9 mouse cellular contexts compared by ENCODE assay signal in the genomic region with DNA sequence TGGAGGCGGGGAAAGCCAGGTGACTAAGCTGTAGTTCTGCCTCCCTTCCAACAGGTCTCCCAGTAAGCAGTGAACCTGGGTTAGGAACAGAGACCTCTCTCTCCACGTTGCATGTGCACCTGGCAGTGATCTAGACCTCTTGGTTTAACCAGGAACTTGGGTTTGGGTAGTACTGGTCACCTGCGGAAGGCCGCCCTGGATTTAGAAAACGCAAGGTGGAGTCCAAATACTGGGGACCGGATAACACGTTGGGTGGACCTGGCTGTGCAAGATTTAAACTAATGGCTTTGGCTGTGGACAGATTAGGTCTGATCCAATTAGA. TPM values are rescaled to one million over a fixed set of nuclear protein-coding genes. Genes with fewer than 3 reads are reported as not detected.
DNase-seq lines count a peak whose midpoint lies in the region; ATAC-seq and TF ChIP-seq lines count a peak whose summit lies in the region.
"Had no signal": no experiment of that assay in that cellular context is flagged by ENCODE, and none has a peak within 500 bp of the region (broad histone marks: within the 10 kb centered on the region; RNA-seq: fewer than 3 reads in every experiment).

No protein-coding gene starts in this region.

- peak overlapping the region; percentile 62; the same call in 1 of the 2 replicates for H3K4me3 ChIP-seq in kidney, adult 2 months (ENCODE audit: insufficient read depth, low read depth, low read length)
- H3K4me3 ChIP-seq in embryonic facial prominence, embryonic 10.5 days = peak overlapping the region; percentile 78
- H3K4me3 ChIP-seq in hindbrain, embryonic 15.5 days = peak overlapping the region; percentile 90
- H3K4me3 ChIP-seq in midbrain, embryonic 14.5 days (replicated peaks; ENCODE audit: low read depth, low read length) = peak overlapping the region; percentile 79

- H3K27ac ChIP-seq in kidney, adult 2 months (ENCODE audit: insufficient read depth, low read depth, low read length) = no peak overlapping the region
- H3K27ac ChIP-seq in embryonic facial prominence, embryonic 10.5 days (replicated peaks) = no peak overlapping the region
- H3K27ac ChIP-seq in hindbrain, embryonic 15.5 days (replicated peaks) = peak overlapping the region; percentile 95
- peak overlapping the region; percentile 91 for H3K27ac ChIP-seq in midbrain, embryonic 14.5 days (replicated peaks; ENCODE audit: low read depth, low read length)
- H3K27ac ChIP-seq: macrophage had no signal

- peak overlapping the region; percentile 83 for H3K9ac ChIP-seq in hindbrain, embryonic 15.5 days
- peak overlapping the region; percentile 85 for H3K9ac ChIP-seq in midbrain, embryonic 14.5 days (replicated peaks; ENCODE audit: low read length)

- 31% methylated on average over 7 of the region's 7 CpGs for WGBS in kidney, adult 2 months
- 25% methylated on average over 7 of the region's 7 CpGs for WGBS in embryonic facial prominence, embryonic 10.5 days
- WGBS in hindbrain, embryonic 15.5 days = 21% methylated on average over 7 of the region's 7 CpGs
- 19% methylated on average over 7 of the region's 7 CpGs for WGBS in midbrain, embryonic 14.5 days

- H3K9me3 ChIP-seq in embryonic facial prominence, embryonic 10.5 days = no peaks in the 10 kb centered on the region
- H3K9me3 ChIP-seq in hindbrain, embryonic 15.5 days = no peaks in the 10 kb centered on the region
- no peaks in the 10 kb centered on the region for H3K9me3 ChIP-seq in midbrain, embryonic 14.5 days (ENCODE audit: control insufficient read depth, low read length)

- H3K4me1 ChIP-seq in kidney, adult 2 months (ENCODE audit: control insufficient read depth, insufficient read depth, low read length) = no peaks in the 10 kb centered on the region
- H3K4me1 ChIP-seq in embryonic facial prominence, embryonic 10.5 days = peaks cover 27% of the 10 kb centered on the region
- H3K4me1 ChIP-seq in hindbrain, embryonic 15.5 days (replicated peaks) = peaks cover 39% of the 10 kb centered on the region
- peaks cover 29% of the 10 kb centered on the region for H3K4me1 ChIP-seq in midbrain, embryonic 14.5 days (ENCODE audit: control insufficient read depth, insufficient read depth, low read length)

- H3K4me2 ChIP-seq in hindbrain, embryonic 15.5 days = peak overlapping the region; percentile 66
- peak overlapping the region; percentile 94 for H3K4me2 ChIP-seq in midbrain, embryonic 14.5 days (ENCODE audit: low read length)

- no peaks in the 10 kb centered on the region for H3K36me3 ChIP-seq in kidney, adult 2 months (ENCODE audit: control insufficient read depth, insufficient read depth, low read length)
- peaks cover 28% of the 10 kb centered on the region for H3K36me3 ChIP-seq in embryonic facial prominence, embryonic 10.5 days (replicated peaks)
- peaks cover 2% of the 10 kb centered on the region for H3K36me3 ChIP-seq in hindbrain, embryonic 15.5 days
- peaks cover 28% of the 10 kb centered on the region for H3K36me3 ChIP-seq in midbrain, embryonic 14.5 days (ENCODE audit: control insufficient read depth, insufficient read depth, low read length)

- H3K27me3 ChIP-seq in kidney, adult 2 months (replicated peaks; ENCODE audit: control insufficient read depth, insufficient read depth, low read length) = no peaks in the 10 kb centered on the region
- peaks cover 62% of the 10 kb centered on the region for H3K27me3 ChIP-seq in embryonic facial prominence, embryonic 10.5 days (replicated peaks; ENCODE audit: low read depth, poor library complexity, severe bottlenecking)
- H3K27me3 ChIP-seq in hindbrain, embryonic 15.5 days = no peaks in the 10 kb centered on the region
- H3K27me3 ChIP-seq in midbrain, embryonic 14.5 days (ENCODE audit: control insufficient read depth, insufficient read depth, low read length) = no peaks in the 10 kb centered on the region

- ATAC-seq in hindbrain, embryonic 15.5 days (ENCODE audit: low FRiP score, low read depth) = no peak
- ATAC-seq in midbrain, embryonic 14.5 days (ENCODE audit: low FRiP score, low TSS enrichment) = no peak

- TF ChIP-seq CTCF in kidney, adult 2 months (conservative IDR thresholded peaks at IDR 0.05; ENCODE audit: insufficient read depth, insufficient read length, low read depth, low read length) = 0 out of 2 replicates have a peak, but pooled peaks have one; percentile 6

- no peak for DNase-seq in kidney, adult 2 months
- DNase-seq in kidney, postnatal 4 days = no peak
- peak; percentile 24 for DNase-seq in embryonic facial prominence, embryonic 10.5 days (ENCODE audit: low spot score)
- no peak for DNase-seq in midbrain, embryonic 14.5 days
- no peak for DNase-seq in adrenal gland, adult (ENCODE audit: inconsistent age in 2 of 2, low spot score in 1 of 2)
- no peak for DNase-seq in adrenal gland, adult 8-10 months
- DNase-seq in cerebellum, postnatal 25 days = no peak

- TF ChIP-seq POLR2A in kidney, adult 2 months (IDR thresholded peaks at IDR 0.05; ENCODE audit: low read depth, low read length) = no peak

RNA-seq across cellular contexts. Expression of gene Cspg5, which starts 0.9 kb away (rescaled TPM):
- 1.5 and 1.6 TPM in 2 replicates for polyA plus RNA-seq in kidney, adult 2 months (2012; rRNA removed)
- 2.1 and 2.3 TPM in 2 replicates for polyA plus RNA-seq in embryonic facial prominence, embryonic 10.5 days (2016; fragmentation: Nextera tagmentation; extraction: Ambion mirVana)
- 181 and 199 TPM in 2 replicates for polyA plus RNA-seq in hindbrain, embryonic 15.5 days (2015; fragmentation: Nextera tagmentation; extraction: Ambion mirVana)
- 105 and 178 TPM in 2 replicates for polyA plus RNA-seq in midbrain, embryonic 14.5 days (2014; fragmentation: Nextera tagmentation; extraction: Ambion mirVana)
- 10 to 100 TPM; 18.1 to 30.7 (median 25.3) TPM for total RNA-seq in adrenal gland, adult 8-10 months (2022)

Comparison
In these comparisons a context has a peak if more than half of its experiments do, and no peak if none do; other contexts are left out.
1. H3K27ac ChIP-seq: peak in hindbrain, embryonic 15.5 days (single experiment) and midbrain, embryonic 14.5 days (single experiment); none in kidney, adult 2 months (single experiment) and embryonic facial prominence, embryonic 10.5 days (single experiment).
2. RNA of gene Cspg5, which starts 0.9 kb away (polyA plus RNA-seq): 181 to 199 TPM in hindbrain, embryonic 15.5 days and 105 to 178 TPM in midbrain, embryonic 14.5 days; 2.1 to 2.3 TPM in embryonic facial prominence, embryonic 10.5 days and 1.5 to 1.6 TPM in kidney, adult 2 months; every median in the first group is over 10 times any median in the second.
3. Peak in every context shown above with its lines, with median percentiles within 50 percentile points of each other: H3K4me3 ChIP-seq.